Mouse (Mus musculus) mouse embryonic stem cell (cell line): ENCODE measurements around the gene Gigyf1.

Experiments used
- in situ Hi-C, 2 experiments: fragments of 300-500 bp; cut with MboI; formaldehyde crosslinking; loops; 1 replicate in 1 of 2; 3 replicates in 1 of 2; pipeline ENCODE4 v1.14.3; 2019 to 2020; ENCODE audit warnings: low sequenced_read_pairs in 2 of 2, low pct_unique_long_range_greater_than_20kb in 1 of 2, mixed read lengths in 1 of 2; ENCODE audit not compliant: unreplicated experiment in 1 of 2

The Gigyf1 gene

DNA sequence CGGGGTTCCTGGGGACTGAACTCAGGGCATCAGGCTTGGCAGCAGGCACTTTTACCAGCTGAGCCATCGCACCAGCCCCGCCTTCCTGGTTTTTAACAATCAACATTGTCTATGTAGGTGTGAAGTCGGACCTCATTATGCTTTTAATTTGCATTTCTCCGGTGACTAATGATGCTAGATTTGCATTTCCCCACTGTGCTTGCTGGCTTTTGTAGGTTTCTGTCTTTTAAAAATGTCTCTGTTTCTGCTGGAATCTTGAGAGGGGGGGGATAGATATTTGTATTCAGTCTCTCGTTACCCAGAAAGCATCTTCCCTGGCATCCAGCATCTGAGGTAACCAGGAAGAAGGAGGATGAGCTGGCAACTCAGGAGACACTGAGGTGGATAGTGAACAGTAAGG is 43.2 kb downstream of the Gigyf1 start:
- in situ Hi-C loops: no loop called here

GRCm38 (mm10) chr5:137562965-137563364 is 44.6 kb downstream of the Gigyf1 start:
- in situ Hi-C loops: no loop called here

- in situ Hi-C loops: no loop called here
Observed at GRCm38 (mm10) chr5:137565744-137566143, 47.4 kb downstream of the Gigyf1 start.

DNA sequence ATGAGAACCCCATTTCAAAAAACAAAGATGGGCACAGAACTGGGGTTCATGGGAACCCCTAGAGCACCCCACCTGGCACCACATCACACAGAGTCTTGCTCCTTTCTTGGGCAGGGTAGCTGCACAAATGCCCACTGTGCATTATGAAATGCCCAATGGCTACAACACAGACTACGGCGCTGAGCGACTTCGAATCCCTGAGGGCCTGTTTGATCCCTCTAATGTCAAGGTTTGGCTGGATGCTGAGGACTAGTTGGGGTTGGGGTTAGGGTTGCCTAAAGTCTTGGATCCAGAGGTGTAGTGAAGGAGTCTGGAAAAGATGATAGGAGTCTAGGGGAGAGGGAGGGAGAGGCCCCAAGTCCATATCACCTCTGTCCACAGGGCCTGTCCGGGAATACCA is 48.1 kb downstream of the Gigyf1 start:
- in situ Hi-C loops: no loop called here

GRCm38 (mm10) chr5:137568223-137568798 is 50.0 kb downstream of the Gigyf1 start:
- in situ Hi-C loops: no loop called here

DNA sequence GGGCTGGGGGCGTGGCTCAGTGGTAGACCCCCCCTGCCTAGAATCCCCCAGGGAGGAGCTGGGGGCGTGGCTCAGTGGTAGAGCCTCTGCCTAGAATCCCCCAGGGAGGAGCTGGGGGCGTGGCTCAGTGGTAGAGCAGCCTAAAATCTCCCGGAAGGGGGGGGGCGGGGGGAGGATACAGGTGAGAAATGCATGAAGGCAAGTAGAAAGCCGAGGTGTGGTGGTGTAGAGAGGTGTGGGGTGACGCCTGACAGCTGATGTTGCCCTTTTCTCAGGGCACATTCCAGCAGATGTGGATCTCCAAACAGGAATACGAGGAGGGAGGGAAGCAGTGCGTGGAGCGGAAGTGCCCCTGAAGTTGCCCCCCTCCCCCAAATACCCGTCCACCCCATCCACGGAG is 50.7 kb downstream of the Gigyf1 start:
- in situ Hi-C loops: no loop called here

DNA sequence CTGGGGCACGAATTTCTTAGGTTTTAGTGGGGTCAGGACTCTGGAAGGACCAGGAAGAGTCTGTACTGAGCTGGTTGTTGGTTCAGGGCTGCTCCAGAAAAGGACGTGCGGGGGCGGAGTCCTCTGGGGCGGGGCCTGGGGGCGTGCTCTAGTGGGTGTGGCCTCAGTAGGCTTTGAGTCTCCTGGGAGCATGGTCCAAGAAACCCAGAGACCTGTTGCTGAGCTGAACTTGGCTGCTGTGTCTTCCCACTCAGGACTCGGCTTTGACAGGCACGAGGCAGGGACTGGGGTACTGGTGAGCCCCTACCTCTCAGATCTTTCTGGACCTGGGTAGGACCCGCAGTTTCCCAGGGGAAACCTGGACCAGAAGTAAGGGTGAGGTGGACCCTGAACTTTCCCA is 51.3 kb downstream of the Gigyf1 start, which contains the start of gene Tfr2:
Gene Tfr2 (plus strand): TSS at position 176 of the 400 bp plus-strand sequence.
- in situ Hi-C loops: no loop called here

DNA sequence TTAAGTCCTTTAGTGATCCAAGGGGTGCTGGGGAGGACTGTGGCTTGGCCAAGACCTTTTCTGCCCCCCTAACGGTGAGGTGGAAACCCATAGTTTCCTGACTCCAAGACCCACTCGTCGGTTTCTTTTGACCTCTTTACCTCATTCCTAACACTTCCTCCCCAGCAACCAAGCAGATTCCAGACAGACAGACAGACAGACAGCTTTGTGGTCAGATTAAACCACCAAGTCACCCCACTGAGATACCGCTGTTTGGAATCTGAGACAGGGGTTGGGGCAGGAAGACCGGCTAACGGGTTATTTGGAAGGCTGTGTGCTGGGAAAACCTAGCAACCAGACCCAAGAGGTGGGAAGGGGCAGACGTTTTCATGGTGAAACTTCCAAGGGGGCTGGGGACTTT is 51.8 kb downstream of the Gigyf1 start:
- in situ Hi-C loops: no loop called here

DNA sequence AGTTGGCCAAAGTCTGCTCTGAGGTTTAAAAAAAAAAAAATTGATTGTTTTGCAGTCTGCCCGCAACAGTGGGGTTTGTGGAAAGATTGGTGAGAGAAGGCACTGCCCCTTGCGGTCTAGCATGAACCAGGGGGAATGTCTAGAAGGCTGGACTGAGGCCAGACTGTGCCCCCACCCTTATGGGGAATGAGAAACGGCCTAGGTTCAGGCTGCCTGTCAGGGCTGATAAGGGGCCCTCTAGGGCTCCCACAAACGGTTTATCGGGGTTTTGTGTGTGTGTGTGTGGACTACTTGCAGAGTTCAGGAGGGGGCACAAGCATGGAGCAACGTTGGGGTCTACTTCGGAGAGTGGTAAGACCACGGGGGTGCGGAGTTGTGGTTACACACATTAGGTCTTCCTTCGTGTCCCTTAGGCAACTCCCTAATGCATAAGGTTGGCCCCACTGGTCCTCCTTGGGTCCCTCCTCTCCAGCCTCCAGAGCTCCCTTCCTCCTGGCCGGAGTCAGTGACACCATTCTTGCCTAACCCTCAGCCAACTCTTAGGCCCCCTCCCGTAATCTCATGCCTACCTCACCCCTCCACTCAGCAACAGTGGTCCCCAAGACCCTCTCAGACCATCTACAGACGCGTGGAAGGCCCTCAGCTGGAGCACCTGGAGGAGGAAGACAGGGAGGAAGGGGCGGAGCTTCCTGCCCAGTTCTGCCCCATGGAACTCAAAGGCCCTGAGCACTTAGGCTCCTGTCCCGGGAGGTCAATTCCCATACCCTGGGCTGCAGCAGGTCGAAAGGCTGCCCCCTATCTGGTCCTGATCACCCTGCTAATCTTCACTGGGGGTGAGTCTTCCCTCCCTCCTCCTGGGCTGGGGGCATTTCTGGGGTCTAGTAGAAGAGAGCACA is 52.6 kb downstream of the Gigyf1 start:
- in situ Hi-C loops: no loop called here

DNA sequence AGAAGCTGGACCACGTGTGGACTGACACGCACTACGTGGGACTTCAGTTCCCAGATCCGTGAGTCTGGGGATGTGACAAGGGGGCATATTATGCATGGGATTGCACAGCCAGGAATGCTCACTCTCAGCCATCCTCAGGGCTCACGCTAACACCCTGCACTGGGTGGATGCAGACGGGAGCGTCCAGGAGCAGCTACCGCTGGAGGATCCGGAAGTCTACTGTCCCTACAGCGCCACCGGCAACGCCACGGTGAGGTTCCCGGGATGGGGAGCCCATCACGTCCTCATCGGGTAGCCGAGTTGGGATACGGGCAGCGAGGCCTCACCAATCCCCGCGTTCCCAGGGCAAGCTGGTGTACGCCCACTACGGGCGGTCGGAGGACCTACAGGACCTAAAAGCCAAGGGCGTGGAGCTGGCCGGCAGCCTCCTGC is 56.1 kb downstream of the Gigyf1 start:
- in situ Hi-C loops: no loop called here
